Mouse (Mus musculus) liver, embryonic 14.5 days (tissue): Measurements from ENCODE around the gene Cebpa. TPM values are rescaled to one million over a fixed set of nuclear protein-coding genes. Genes with fewer than 3 reads are reported as not detected.

ENCODE experiments used
- ATAC-seq: fragments of 200-750 bp; cut with Nextera tagmentation; 2 replicates; pipeline ENCODE4 v1.8.0; 2017; ENCODE audit warnings: moderate number of reproducible peaks, mild to moderate bottlenecking, moderate library complexity; ENCODE audit not compliant: insufficient read depth
- DNase-seq, 3 experiments: peaks; one replicate each; pipeline ENCODE4 v3.0.0-alpha.2; 2012 to 2013; ENCODE audit warnings: low read depth in 3 of 3, low spot score in 3 of 3
- H3K27ac ChIP-seq: fragments of 300-500 bp; sonication (generic); 2 replicates; pipeline ENCODE4 v1.5.1; 2014; ENCODE audit warnings: moderate library complexity, mild to moderate bottlenecking, control low read depth, inconsistent platforms
- H3K27me3 ChIP-seq: fragments of 300-500 bp; sonication (generic); 2 replicates; pipeline ENCODE4 v1.6.1; 2014; ENCODE audit warnings: mild to moderate bottlenecking, low read length, moderate library complexity; ENCODE audit not compliant: control insufficient read depth, insufficient read depth
- H3K36me3 ChIP-seq: fragments of 300-500 bp; sonication (generic); replicated peaks from 2 replicates; pipeline ENCODE4 v1.6.1; 2014; ENCODE audit warnings: low read depth; ENCODE audit not compliant: control insufficient read depth, insufficient read depth
- H3K4me1 ChIP-seq, 2 experiments: fragments of 200-500 bp in 1 of 2; fragments of 300-500 bp in 1 of 2; sonication (generic) in 1 of 2; replicated peaks; 2 replicates each; pipeline ENCODE4 v1.6.1; 2012 to 2014; ENCODE audit warnings: antibody characterized with exemption in 1 of 2, inconsistent platforms in 1 of 2, low read length in 1 of 2; ENCODE audit not compliant: control insufficient read depth in 2 of 2, insufficient read depth in 2 of 2
- H3K4me2 ChIP-seq: fragments of 300-500 bp; sonication (generic); 2 replicates; pipeline ENCODE4 v1.6.1; 2014; ENCODE audit warnings: low read depth, mild to moderate bottlenecking, control low read depth, moderate library complexity
- H3K4me3 ChIP-seq, 2 experiments: fragments of 200-500 bp in 1 of 2; fragments of 300-500 bp in 1 of 2; sonication (generic) in 1 of 2; 2 replicates each; pipeline ENCODE4 v1.5.1; 2012 to 2014; ENCODE audit warnings: low read depth in 2 of 2, low read length in 2 of 2, mild to moderate bottlenecking in 2 of 2, control low read depth in 1 of 2, inconsistent platforms in 1 of 2, moderate library complexity in 1 of 2; ENCODE audit not compliant: insufficient read depth in 1 of 2
- H3K9ac ChIP-seq: fragments of 300-500 bp; sonication (generic); replicated peaks from 2 replicates; pipeline ENCODE4 v1.6.1; 2014; ENCODE audit warnings: mild to moderate bottlenecking, control low read depth, moderate library complexity
- H3K9me3 ChIP-seq: fragments of 300-500 bp; sonication (generic); 2 replicates; pipeline ENCODE4 v1.6.1; 2016; ENCODE audit warnings: low read length, mixed read lengths; ENCODE audit not compliant: control insufficient read depth
- CTCF ChIP-seq: IDR thresholded peaks from 2 replicates; pipeline ENCODE4 v1.5.1; 2016; ENCODE audit warnings: antibody characterized with exemption, low read depth, control low read depth
- EP300 ChIP-seq: IDR thresholded peaks from 2 replicates; pipeline ENCODE4 v1.6.1; 2016; ENCODE audit warnings: antibody characterized with exemption, low read depth
- WGBS: fragments of 180-500 bp; shearing (Covaris S2); extraction: QIAGEN DNeasy Blood & Tissue Kit; methylation state at CpG from one replicate; pipeline ENCODE4 v1.1.7; 2014; ENCODE audit not compliant: insufficient replicate concordance; 5-methylcytosine and 5-hydroxymethylcytosine counted together
- polyA plus RNA-seq, 2 experiments: library from polyadenylated mRNA; depleted of rRNA in 1 of 2; stranded (reverse) in 1 of 2; unstranded in 1 of 2; fragments of >200 nt; fragmentation: Nextera tagmentation in 1 of 2; extraction: Ambion mirVana in 1 of 2; gene quantifications; 2 replicates each; pipeline versions ENCODE4 v1.2.1 to v1.2.3; 2012 to 2014

Cebpa gene
- polyA plus RNA-seq, 2 experiments = 7.1 to 15.0 TPM

GRCm38 (mm10) chr7:35117761-35118098, 1.4 kb upstream of the Cebpa start:
- no peak for TF ChIP-seq CTCF
- TF ChIP-seq EP300 = no peak
- Histone ChIP-seq H3K9me3 (no peaks in the 10 kb centered on the region), H3K27ac (no peak overlapping the region), H3K27me3 (peaks cover 46% of the 10 kb centered on the region), H3K4me1 (peaks cover 0 to 8% of the 10 kb centered on the region in 2 experiments; a peak in 2 of 4 replicates), H3K9ac (peak overlapping the region; percentile 7; the same call in 1 of the 2 replicates), H3K36me3 (no peaks in the 10 kb centered on the region), H3K4me2 (peak overlapping the region; percentile 42), H3K4me3 (peak overlapping the region; percentile 60 to 63)
- WGBS = 2% methylated on average over 25 of the region's 25 CpGs
- DNase-seq (no peak), ATAC-seq (no peak)

- TF ChIP-seq EP300 = no peak
- peak; percentile 23; the same call in 1 of the 2 replicates for TF ChIP-seq CTCF
- no peaks in the 10 kb centered on the region for H3K36me3 ChIP-seq
- peaks cover 46% of the 10 kb centered on the region for H3K27me3 ChIP-seq
- DNase-seq (no peak), ATAC-seq (peak; percentile 32)
- H3K9me3 ChIP-seq = no peaks in the 10 kb centered on the region
- H3K4me1 ChIP-seq = peaks cover 0 to 6% of the 10 kb centered on the region in 2 experiments; a peak in 2 of 4 replicates
- peak overlapping the region; percentile 7 for H3K9ac ChIP-seq
- peak overlapping the region; percentile 60 to 63 for H3K4me3 ChIP-seq
- no peak overlapping the region for H3K27ac ChIP-seq
- peak overlapping the region; percentile 42 for H3K4me2 ChIP-seq
- under 1% methylated on average over 49 of the region's 49 CpGs for WGBS
Measured at GRCm38 (mm10) chr7:35118099-35118781, 853 bp upstream of the Cebpa start.

- TF ChIP-seq EP300 (no peak), CTCF (no peak)
- H3K4me1 ChIP-seq = peaks cover 0 to 5% of the 10 kb centered on the region in 2 experiments; a peak in 1 of 4 replicates
- no peak for DNase-seq
- no peaks in the 10 kb centered on the region for H3K36me3 ChIP-seq
- ATAC-seq = peak; percentile 17
- H3K9me3 ChIP-seq = no peaks in the 10 kb centered on the region
- 1% methylated on average over 78 of the region's 83 CpGs for WGBS
- H3K4me2 ChIP-seq = peak overlapping the region; percentile 42
- peak overlapping the region; percentile 2 for H3K9ac ChIP-seq
- peaks cover 46% of the 10 kb centered on the region for H3K27me3 ChIP-seq
- peak overlapping the region; percentile 60 to 66 for H3K4me3 ChIP-seq
- H3K27ac ChIP-seq = no peak overlapping the region
Measured at GRCm38 (mm10) chr7:35119506-35120145, 533 bp downstream of the Cebpa start.

- TF ChIP-seq CTCF (no peak), EP300 (no peak)
- H3K27me3 ChIP-seq = peaks cover 46% of the 10 kb centered on the region
- peak overlapping the region; percentile 60 to 66 for H3K4me3 ChIP-seq
- H3K36me3 ChIP-seq = no peaks in the 10 kb centered on the region
- H3K9ac ChIP-seq = peak overlapping the region; percentile 2
- no peaks in the 10 kb centered on the region for H3K9me3 ChIP-seq
- DNase-seq (no peak), ATAC-seq (no peak)
- H3K4me2 ChIP-seq = peak overlapping the region; percentile 42
- H3K27ac ChIP-seq = no peak overlapping the region
- whole genome bisulfite sequencing = under 1% methylated on average over 53 of the region's 53 CpGs
- H3K4me1 ChIP-seq = peaks cover 0 to 5% of the 10 kb centered on the region in 2 experiments; a peak in 1 of 4 replicates
Measured at GRCm38 (mm10) chr7:35120146-35120691, 1.1 kb downstream of the Cebpa start.

- peaks cover 0 to 5% of the 10 kb centered on the region in 2 experiments; a peak in 1 of 4 replicates for H3K4me1 ChIP-seq
- H3K4me2 ChIP-seq = peak overlapping the region; percentile 42
- peaks cover 46% of the 10 kb centered on the region for H3K27me3 ChIP-seq
- ATAC-seq (no peak), DNase-seq (no peak)
- H3K36me3 ChIP-seq = no peaks in the 10 kb centered on the region
- no peaks in the 10 kb centered on the region for H3K9me3 ChIP-seq
- H3K4me3 ChIP-seq = peak overlapping the region; percentile 60 to 66
- no peak for TF ChIP-seq CTCF
- no peak for TF ChIP-seq EP300
- no peak overlapping the region for H3K27ac ChIP-seq
- whole genome bisulfite sequencing = 31% methylated on average over 8 of the region's 8 CpGs
- H3K9ac ChIP-seq = peak overlapping the region; percentile 2; the same call in 1 of the 2 replicates
Measured at GRCm38 (mm10) chr7:35121150-35121549, 2.1 kb downstream of the Cebpa start.
